Mouse (Mus musculus) kidney, embryonic 16.5 days (tissue): ENCODE data around the gene Mical3. TPM values are rescaled to one million over a fixed set of nuclear protein-coding genes. Genes with fewer than 3 reads are reported as not detected.

Source experiments
- ATAC-seq: fragments of 200-750 bp; cut with Nextera tagmentation; 2 replicates; pipeline ENCODE4 v1.8.0; 2017; ENCODE audit warnings: moderate TSS enrichment; ENCODE audit not compliant: low FRiP score, low TSS enrichment
- H3K27ac ChIP-seq: fragments of 300-500 bp; sonication (generic); 2 replicates; pipeline ENCODE4 v1.5.1; 2014; ENCODE audit warnings: low read length
- H3K27me3 ChIP-seq: fragments of 300-500 bp; sonication (generic); 2 replicates; pipeline ENCODE4 v1.6.1; 2014; ENCODE audit warnings: low read length, control low read depth, mixed read lengths; ENCODE audit not compliant: insufficient read depth
- H3K36me3 ChIP-seq: fragments of 300-500 bp; sonication (generic); 2 replicates; pipeline ENCODE4 v1.6.1; 2014; ENCODE audit warnings: low read length, control low read depth, mixed read lengths; ENCODE audit not compliant: insufficient read depth
- H3K4me1 ChIP-seq: fragments of 300-500 bp; sonication (generic); 2 replicates; pipeline ENCODE4 v1.6.1; 2014; ENCODE audit warnings: low read length, control low read depth, mixed read lengths; ENCODE audit not compliant: insufficient read depth
- H3K4me2 ChIP-seq: fragments of 300-500 bp; sonication (generic); replicated peaks from 2 replicates; pipeline ENCODE4 v1.6.1; 2014; ENCODE audit warnings: low read depth, low read length
- H3K4me3 ChIP-seq: fragments of 300-500 bp; sonication (generic); 2 replicates; pipeline ENCODE4 v1.5.1; 2014; ENCODE audit warnings: mild to moderate bottlenecking, low read length
- H3K9ac ChIP-seq: fragments of 300-500 bp; sonication (generic); replicated peaks from 2 replicates; pipeline ENCODE4 v1.6.1; 2014; ENCODE audit warnings: low read length
- H3K9me3 ChIP-seq: fragments of 300-500 bp; sonication (generic); 2 replicates; pipeline ENCODE4 v1.6.1; 2016; ENCODE audit warnings: low read length, control low read depth
- WGBS: fragments of 180-500 bp; shearing (Covaris S2); extraction: QIAGEN DNeasy Blood & Tissue Kit; methylation state at CpG from one replicate; pipeline ENCODE4 v1.1.7; 2014; 5-methylcytosine and 5-hydroxymethylcytosine counted together
- polyA plus RNA-seq: library from polyadenylated mRNA; unstranded; fragments of >200 nt; fragmentation: Nextera tagmentation; extraction: Ambion mirVana; gene quantifications from 2 replicates; pipeline ENCODE4 v1.2.1, GENCODE M21; 2015

The Mical3 gene
- polyA plus RNA-seq, 1 experiment from 2014 or later = 10.9 TPM

GRCm38 (mm10) chr6:121137222-121137621 is 6.4 kb upstream of the Mical3 start:
- Histone ChIP-seq H3K4me2 (no peak overlapping the region), H3K4me3 (no peak overlapping the region), H3K27me3 (0 out of 2 replicates have a peak, but pooled peaks cover 10% of the 10 kb centered on the region), H3K4me1 (no peaks in the 10 kb centered on the region), H3K9me3 (no peaks in the 10 kb centered on the region), H3K27ac (no peak overlapping the region), H3K9ac (no peak overlapping the region), H3K36me3 (no peaks in the 10 kb centered on the region)
- 48% methylated on average over 6 of the region's 6 CpGs for WGBS
- ATAC-seq = no peak

- WGBS = 57% methylated on average over 5 of the region's 5 CpGs
- no peaks in the 10 kb centered on the region for H3K9me3 ChIP-seq
- ATAC-seq = no peak
Measured at GRCm38 (mm10) chr6:121134884-121135283, 4.1 kb upstream of the Mical3 start.

DNA sequence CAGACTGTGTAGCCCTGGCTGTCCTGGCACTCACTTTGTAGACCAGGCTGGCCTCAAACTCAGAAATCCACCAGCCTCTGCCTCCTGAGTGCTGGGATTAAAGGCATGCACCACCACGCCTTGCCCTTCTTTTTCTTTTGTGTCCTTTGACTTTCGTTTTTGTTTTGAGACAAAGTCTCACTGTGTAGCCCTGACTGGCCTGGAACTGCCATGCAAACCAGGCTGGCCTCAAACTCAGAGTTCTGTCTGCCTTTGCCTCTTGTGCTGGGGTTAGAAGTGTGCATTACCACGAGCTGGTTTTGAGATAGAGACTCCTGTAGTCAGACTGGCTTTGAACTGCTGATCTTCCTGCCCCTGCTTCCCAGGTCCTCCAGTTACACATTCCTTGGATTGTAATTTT is 3.5 kb upstream of the Mical3 start:
- Histone ChIP-seq H3K9me3 (no peaks in the 10 kb centered on the region), H3K4me1 (peaks cover 14% of the 10 kb centered on the region), H3K27ac (no peak overlapping the region), H3K4me3 (no peak overlapping the region), H3K4me2 (no peak overlapping the region), H3K9ac (no peak overlapping the region), H3K36me3 (no peaks in the 10 kb centered on the region), H3K27me3 (peaks cover 27% of the 10 kb centered on the region)
- 53% methylated on average over 3 of the region's 3 CpGs for WGBS
- ATAC-seq = no peak

More at GRCm38 (mm10) chr6:121134884-121135283, 4.1 kb upstream of the Mical3 start:
- Histone ChIP-seq H3K4me1 (peaks cover 11% of the 10 kb centered on the region), H3K27me3 (peaks cover 27% of the 10 kb centered on the region), H3K4me3 (no peak overlapping the region), H3K36me3 (no peaks in the 10 kb centered on the region), H3K27ac (no peak overlapping the region), H3K4me2 (no peak overlapping the region), H3K9ac (no peak overlapping the region)

- no peak overlapping the region for H3K27ac ChIP-seq
- peak; percentile 92 for ATAC-seq
- peak overlapping the region; percentile 74 for H3K4me2 ChIP-seq
- WGBS = under 1% methylated on average over 32 of the region's 32 CpGs
- peaks cover 27% of the 10 kb centered on the region for H3K27me3 ChIP-seq
- no peaks in the 10 kb centered on the region for H3K36me3 ChIP-seq
- peaks cover 14% of the 10 kb centered on the region for H3K4me1 ChIP-seq
- H3K9me3 ChIP-seq = no peaks in the 10 kb centered on the region
- peak overlapping the region; percentile 41 for H3K4me3 ChIP-seq
- H3K9ac ChIP-seq = peak overlapping the region; percentile 56
Measured at GRCm38 (mm10) chr6:121130039-121130705, 627 bp downstream of the Mical3 start.

- Histone ChIP-seq H3K4me2 (peak overlapping the region; percentile 74), H3K4me1 (peaks cover 14% of the 10 kb centered on the region), H3K27ac (no peak overlapping the region), H3K9me3 (no peaks in the 10 kb centered on the region), H3K36me3 (no peaks in the 10 kb centered on the region), H3K27me3 (peaks cover 27% of the 10 kb centered on the region), H3K4me3 (peak overlapping the region; percentile 41), H3K9ac (peak overlapping the region; percentile 56)
- peak; percentile 62 for ATAC-seq
- WGBS = 8% methylated on average over 21 of the region's 21 CpGs
Measured at GRCm38 (mm10) chr6:121129506-121129905, 1.3 kb downstream of the Mical3 start.

GRCm38 (mm10) chr6:121128736-121129135 is 2.1 kb downstream of the Mical3 start:
- H3K27me3 ChIP-seq = peaks cover 24% of the 10 kb centered on the region
- H3K9me3 ChIP-seq = no peaks in the 10 kb centered on the region
- H3K9ac ChIP-seq = no peak overlapping the region
- H3K4me3 ChIP-seq = no peak overlapping the region
- H3K4me1 ChIP-seq = peaks cover 14% of the 10 kb centered on the region
- no peak for ATAC-seq
- no peak overlapping the region for H3K4me2 ChIP-seq
- no peak overlapping the region for H3K27ac ChIP-seq
- H3K36me3 ChIP-seq = no peaks in the 10 kb centered on the region
- 79% methylated on average over 5 of the region's 5 CpGs for WGBS

- no peaks in the 10 kb centered on the region for H3K9me3 ChIP-seq
- no peaks in the 10 kb centered on the region for H3K36me3 ChIP-seq
- H3K27me3 ChIP-seq = peaks cover 22% of the 10 kb centered on the region
- 74% methylated on average over 3 of the region's 3 CpGs for WGBS
- peaks cover 14% of the 10 kb centered on the region for H3K4me1 ChIP-seq
- ATAC-seq = no peak
- no peak overlapping the region for H3K9ac ChIP-seq
- no peak overlapping the region for H3K4me3 ChIP-seq
- H3K4me2 ChIP-seq = no peak overlapping the region
- no peak overlapping the region for H3K27ac ChIP-seq
Measured at GRCm38 (mm10) chr6:121127726-121128125, 3.1 kb downstream of the Mical3 start.

DNA sequence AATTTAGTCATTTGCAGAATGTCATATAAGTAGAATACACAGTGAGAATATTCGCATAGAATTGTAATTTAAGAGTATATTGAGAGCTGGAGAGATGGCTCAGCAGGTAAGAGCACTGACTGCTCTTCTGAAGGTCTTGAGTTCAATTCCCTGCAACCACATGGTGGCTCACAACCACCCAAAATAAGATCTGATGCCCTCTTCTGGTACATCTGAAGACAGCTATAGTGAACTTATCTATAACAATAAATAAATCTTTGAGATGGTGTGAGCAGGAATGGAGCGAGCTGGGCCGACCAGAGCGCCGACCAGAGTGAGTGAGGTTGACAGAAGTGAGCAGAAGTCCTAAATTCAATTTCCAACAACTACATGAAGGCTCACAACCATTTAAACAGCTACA is 4.6 kb downstream of the Mical3 start:
- Histone ChIP-seq H3K9ac (no peak overlapping the region), H3K27ac (no peak overlapping the region), H3K27me3 (peaks cover 10% of the 10 kb centered on the region), H3K4me2 (no peak overlapping the region), H3K4me1 (peaks cover 14% of the 10 kb centered on the region), H3K4me3 (no peak overlapping the region), H3K36me3 (no peaks in the 10 kb centered on the region), H3K9me3 (no peaks in the 10 kb centered on the region)
- no peak for ATAC-seq
- 87% methylated on average over 5 of the region's 5 CpGs for WGBS

GRCm38 (mm10) chr6:121122739-121123241 is 8.0 kb downstream of the Mical3 start:
- no peaks in the 10 kb centered on the region for H3K27me3 ChIP-seq
- ATAC-seq = no peak
- H3K4me2 ChIP-seq = no peak overlapping the region
- H3K36me3 ChIP-seq = no peaks in the 10 kb centered on the region
- H3K27ac ChIP-seq = no peak overlapping the region
- H3K9ac ChIP-seq = no peak overlapping the region
- H3K4me1 ChIP-seq = no peaks in the 10 kb centered on the region
- WGBS = 57% methylated on average over 5 of the region's 5 CpGs
- H3K9me3 ChIP-seq = no peaks in the 10 kb centered on the region
- no peak overlapping the region for H3K4me3 ChIP-seq

DNA sequence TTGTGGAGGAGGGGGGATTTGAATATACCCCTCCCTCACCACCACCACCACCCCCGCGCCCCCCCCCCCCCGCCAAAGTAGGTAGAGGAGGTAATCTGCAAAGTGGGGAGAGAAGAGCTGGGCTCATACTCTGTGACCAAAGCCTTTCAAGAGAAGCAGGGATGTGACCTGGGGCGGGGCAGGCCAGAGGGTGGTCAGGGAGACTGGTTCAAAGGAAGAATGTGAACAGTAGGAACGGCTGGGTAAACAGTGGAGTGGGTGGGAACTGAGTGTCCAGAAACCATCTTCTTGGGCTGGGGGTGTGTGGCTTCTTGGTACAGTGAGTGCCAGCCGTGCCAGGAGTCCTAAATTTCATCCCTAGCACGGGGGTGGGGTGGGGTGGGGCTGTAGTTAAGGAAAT is 10.0 kb downstream of the Mical3 start:
- ATAC-seq = peak; percentile 75
- no peaks in the 10 kb centered on the region for H3K27me3 ChIP-seq
- no peak overlapping the region for H3K9ac ChIP-seq
- no peaks in the 10 kb centered on the region for H3K4me1 ChIP-seq
- H3K27ac ChIP-seq = no peak overlapping the region
- 29% methylated on average over 6 of the region's 7 CpGs for WGBS
- H3K9me3 ChIP-seq = no peaks in the 10 kb centered on the region; the same call in 1 of the 2 replicates
- no peaks in the 10 kb centered on the region for H3K36me3 ChIP-seq
- no peak overlapping the region for H3K4me3 ChIP-seq
- no peak overlapping the region for H3K4me2 ChIP-seq
